Mouse (Mus musculus) B cell, adult 2 months (primary cell): ENCODE measurements at regions not wholly inside any gene's neighbourhood (a gene's known extent, or its start where the extent isn't known, plus 50 kb on each side); places are given as distances from the start of the nearest gene placed in this dataset.

Source experiments
- DNase-seq, 2 experiments: peaks; one replicate each; pipeline ENCODE4 v3.0.0; 2022

GRCm38 (mm10) chr4:95105424-95105823, 53.4 kb upstream of the Jun start:
- peak in 1 of 2 experiments; percentile 4 for DNase-seq

- peak; percentile 32 to 43 for DNase-seq
Observed at GRCm38 (mm10) chr4:95105926-95106622, 54.1 kb upstream of the Jun start.

GRCm38 (mm10) chr4:95106881-95107665, 55.1 kb upstream of the Jun start:
- peak; percentile 41 to 47 for DNase-seq

- DNase-seq, result no peak
Observed at GRCm38 (mm10) chr4:95108811-95109210, 56.8 kb upstream of the Jun start.

GRCm38 (mm10) chr4:95110828-95111227, 58.8 kb upstream of the Jun start:
- DNase-seq, result no peak

- peak; percentile 24 to 44 for DNase-seq
Observed at GRCm38 (mm10) chr4:95117158-95117681, 65.2 kb upstream of the Jun start.

GRCm38 (mm10) chr4:95120876-95121275, 68.9 kb upstream of the Jun start:
- no peak for DNase-seq

GRCm38 (mm10) chr4:95125346-95125745, 73.3 kb upstream of the Jun start:
- no peak for DNase-seq

GRCm38 (mm10) chr4:95127970-95128369, 75.9 kb upstream of the Jun start:
- DNase-seq, result no peak

GRCm38 (mm10) chr4:95133815-95134214, 81.8 kb upstream of the Jun start:
- no peak for DNase-seq

GRCm38 (mm10) chr4:95134611-95135010, 82.6 kb upstream of the Jun start:
- DNase-seq, result no peak

GRCm38 (mm10) chr4:95137413-95138143, 85.6 kb upstream of the Jun start:
- no peak for DNase-seq

- no peak for DNase-seq
Observed at GRCm38 (mm10) chr4:95138676-95139075, 86.7 kb upstream of the Jun start.

GRCm38 (mm10) chr4:95141253-95141652, 89.2 kb upstream of the Jun start:
- DNase-seq, result no peak

GRCm38 (mm10) chr4:95143130-95143529, 91.1 kb upstream of the Jun start:
- DNase-seq, result no peak

GRCm38 (mm10) chr4:95143668-95144067, 91.6 kb upstream of the Jun start:
- DNase-seq, result no peak

- no peak for DNase-seq
Observed at GRCm38 (mm10) chr4:95144440-95144839, 92.4 kb upstream of the Jun start.

GRCm38 (mm10) chr4:95146268-95146667, 94.2 kb upstream of the Jun start:
- DNase-seq, result no peak

GRCm38 (mm10) chr4:95148665-95149064, 96.6 kb upstream of the Jun start:
- DNase-seq, result no peak

- no peak for DNase-seq
Observed at GRCm38 (mm10) chr4:95151678-95152077, 99.7 kb upstream of the Jun start.

GRCm38 (mm10) chr4:95152431-95153115, 100.6 kb upstream of the Jun start:
- DNase-seq, result no peak

GRCm38 (mm10) chr4:95153737-95154287, 101.8 kb upstream of the Jun start:
- no peak for DNase-seq
